Mouse (Mus musculus): ENCODE measurements at regions not wholly inside any gene's neighbourhood (a gene's known extent, or its start where the extent isn't known, plus 50 kb on each side); places are given as distances from the start of the nearest gene placed in this dataset.
A peak's percentile ranks its signal among the peaks of the same experiment; 100 is the strongest.

DNA sequence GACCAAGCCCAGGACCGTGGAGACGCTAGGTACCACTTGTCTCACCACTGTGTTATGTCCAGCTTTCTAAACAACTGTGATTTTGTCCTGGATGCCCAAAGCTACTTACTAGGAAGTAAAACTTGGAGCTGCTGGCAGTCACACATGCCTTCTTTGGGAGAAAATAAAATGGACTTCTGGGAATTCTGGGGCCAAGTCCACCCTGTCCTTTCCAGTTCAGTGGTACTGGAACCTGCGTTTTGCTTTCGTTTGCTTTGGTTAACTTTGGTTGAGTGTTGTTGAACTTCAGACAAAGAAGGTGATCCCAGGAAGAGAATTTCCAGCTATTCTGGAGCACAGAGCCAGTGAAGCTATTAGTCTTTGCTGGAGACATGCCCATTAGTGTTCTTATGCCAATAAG, 139.8 kb downstream of the Gm9817 start:
- DNase-seq = no peak

DNA sequence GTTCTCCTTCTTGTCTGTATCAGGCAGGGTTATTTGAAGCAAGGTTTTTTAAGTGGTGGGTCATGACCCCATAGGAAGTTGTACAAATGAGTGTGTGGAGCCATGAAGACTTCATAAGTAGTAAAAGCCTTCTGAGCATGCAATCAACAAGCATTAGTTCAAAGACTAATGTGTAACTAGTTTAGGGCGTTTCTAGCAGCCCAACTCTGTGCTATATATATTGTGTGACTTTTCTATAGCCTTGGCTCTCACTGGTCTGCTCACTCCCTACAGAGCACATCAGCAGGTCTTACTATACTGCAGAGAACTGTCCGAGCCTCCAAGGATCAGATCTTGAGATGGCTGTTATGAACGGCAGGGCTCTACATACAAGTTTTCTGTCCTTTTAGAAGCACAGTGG, 141.2 kb downstream of the Gm9817 start:
- no peak for DNase-seq

DNA sequence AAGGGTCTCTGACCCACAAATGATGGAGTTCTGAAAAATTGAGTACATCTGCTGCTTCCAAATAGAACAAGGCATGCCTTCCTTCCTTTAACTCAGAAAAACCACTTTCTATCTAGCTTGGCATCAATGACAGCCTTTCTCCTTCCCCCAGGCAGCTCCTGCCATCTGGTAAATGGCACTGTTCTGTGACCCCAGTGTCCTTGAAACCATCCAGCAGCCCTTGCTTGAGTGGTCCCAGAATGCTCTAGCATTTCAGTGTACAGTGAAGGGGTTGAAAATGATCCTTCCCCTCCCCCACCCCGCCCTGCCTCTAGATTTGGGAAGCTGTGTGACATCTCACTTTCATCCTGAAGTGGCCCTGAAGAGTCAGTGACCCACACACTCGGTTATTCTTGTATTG, 152.3 kb downstream of the Gm9817 start:
- no peak for DNase-seq

DNA sequence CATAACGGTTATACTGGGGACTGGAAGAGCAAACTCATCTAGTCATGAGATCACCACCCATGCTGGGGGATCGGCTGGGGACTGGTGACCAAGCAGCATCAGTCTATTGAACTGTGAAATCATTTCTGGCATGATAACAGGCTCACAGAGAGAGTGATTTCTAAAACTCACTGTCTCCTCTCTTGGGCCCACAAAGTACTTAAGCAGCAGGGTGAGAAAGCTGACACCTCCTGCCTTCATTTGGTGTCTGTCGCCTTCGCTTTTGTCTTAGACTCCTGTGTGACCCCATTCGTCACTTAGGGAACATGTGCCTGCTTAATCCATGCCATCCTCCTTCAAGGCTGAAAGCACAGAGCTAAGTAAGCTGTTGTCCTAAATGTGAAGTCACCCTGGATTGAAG, 154.3 kb upstream of the Mylip start:
- DNase-seq = no peak

DNA sequence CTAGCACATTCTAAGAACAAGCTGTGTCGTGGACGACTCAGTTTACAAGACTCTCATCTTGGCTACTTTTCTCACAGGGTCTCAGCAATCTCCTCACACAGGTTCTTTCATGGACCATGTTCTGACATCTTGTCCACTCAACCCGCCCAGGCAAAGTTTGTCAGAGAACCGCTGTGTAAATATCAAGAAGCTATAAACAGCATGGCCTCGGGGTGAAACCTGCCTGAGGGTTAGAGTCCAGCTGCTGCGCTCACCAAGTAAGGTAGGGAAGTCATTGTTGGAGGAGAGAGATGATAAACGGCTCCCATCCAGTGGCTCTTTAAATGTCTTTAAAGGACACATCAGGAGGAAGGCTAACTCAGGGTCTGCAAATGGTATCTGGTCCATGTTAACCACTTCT, 151.3 kb upstream of the Mylip start:
- no peak for DNase-seq

DNA sequence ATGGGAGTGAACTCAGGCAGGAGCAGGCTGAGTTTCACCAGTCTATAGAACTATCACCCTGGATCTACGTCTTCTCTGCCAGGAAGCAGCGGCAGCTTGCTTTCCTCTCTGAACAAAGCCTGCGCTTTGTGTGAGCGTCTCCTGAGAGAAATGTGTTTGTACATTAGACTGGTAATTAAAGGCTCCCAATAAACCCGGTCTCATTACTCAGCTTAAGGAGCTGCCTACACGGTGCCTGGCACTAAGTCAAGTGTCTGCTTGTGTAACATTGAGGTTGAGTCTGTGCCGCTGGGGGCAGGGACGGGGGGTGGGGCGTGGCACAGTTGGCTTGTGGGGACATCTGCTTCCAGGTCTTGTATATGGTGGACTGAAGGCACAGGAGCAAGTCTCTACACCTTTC, 150.4 kb upstream of the Mylip start:
- peak; percentile 65 for DNase-seq

DNA sequence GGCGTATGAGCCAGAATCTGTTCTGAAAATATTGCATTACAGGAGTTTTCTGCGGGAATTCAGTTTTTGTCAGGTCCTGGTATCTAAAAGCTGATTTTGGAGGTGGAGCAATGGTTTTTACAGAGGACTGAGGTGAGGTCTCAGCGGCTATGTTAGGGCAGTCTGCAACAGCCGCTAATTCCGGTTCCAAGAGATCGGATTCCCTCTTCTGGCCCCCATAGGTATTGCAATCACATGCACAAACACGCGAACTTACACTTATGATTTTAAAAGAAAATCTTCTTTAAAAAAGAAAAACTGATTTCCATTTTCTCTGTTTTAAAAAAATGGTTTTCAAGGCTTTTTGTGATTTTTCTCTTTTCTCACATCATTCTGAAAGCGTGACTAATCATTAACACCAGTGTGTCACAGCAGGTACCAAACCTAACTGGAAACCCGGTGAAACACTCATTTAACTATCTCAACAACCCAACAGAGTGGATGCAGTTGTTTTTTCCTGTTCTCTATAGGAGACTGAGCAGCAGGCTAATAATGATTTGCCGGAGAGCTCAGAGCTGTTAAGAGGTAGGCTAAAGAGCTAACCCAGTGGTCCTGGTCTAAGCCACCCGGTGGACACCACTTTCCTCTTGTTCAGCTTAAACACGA, 149.4 kb upstream of the Mylip start:
- DNase-seq = no peak

DNA sequence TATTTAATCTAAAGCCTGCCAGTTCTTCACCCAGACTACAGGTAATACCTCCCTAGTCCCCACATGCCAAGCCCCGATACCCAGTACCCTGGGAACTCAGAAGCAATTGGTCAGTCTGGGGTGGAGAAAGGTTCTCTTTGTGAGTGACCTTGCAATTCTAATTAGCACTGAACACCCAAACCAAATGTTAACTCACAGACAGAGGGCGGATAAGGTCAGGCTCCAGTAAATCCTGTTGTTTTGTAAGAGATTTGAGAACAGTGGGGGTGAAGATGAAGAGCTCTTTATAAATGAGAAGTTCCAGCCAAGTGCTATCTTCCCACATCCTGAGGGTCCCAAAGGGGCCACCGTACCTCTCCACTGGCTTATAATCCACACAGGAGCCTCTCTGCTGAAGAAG, 147.3 kb upstream of the Mylip start:
- DNase-seq = no peak

DNA sequence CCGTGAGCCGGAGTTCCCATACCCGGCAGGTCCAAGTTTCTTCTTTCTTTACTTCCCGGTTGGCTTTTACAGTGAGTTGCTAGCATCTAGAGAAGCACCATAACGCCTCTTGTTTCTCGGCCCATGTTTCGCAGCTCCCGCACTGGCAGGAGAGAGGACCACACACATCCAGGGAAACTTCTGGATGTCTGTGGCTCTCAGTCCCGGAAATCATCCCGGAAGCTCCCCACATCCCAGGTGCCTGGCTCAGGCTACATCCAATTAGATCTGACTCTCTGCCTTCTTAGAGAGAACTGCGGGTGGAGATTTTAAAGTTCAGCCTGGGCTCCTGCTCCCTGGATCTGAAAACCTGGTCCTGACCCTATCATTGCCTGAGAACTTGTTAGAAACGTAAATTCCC, 146.8 kb upstream of the Mylip start:
- DNase-seq = no peak

DNA sequence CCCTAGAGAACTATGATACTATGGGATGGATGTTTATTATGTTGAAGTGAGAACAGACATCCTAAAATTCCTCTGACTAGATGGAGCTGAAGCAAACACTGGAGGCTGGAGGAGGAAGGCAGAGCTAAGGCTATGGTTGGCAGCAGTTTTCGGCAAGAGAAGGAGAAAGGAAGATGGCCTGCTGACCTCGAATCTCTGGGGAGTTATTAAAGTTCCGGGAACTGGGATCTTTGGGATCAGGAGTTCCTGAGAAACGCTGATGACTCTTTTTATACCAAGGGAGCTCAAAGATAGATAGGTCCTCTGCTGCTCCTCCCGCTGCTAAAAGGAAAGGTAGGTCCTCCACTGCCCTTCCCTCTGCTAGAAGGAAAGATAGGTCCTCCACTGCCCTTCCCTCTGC, 143.9 kb upstream of the Mylip start:
- DNase-seq = no peak

DNA sequence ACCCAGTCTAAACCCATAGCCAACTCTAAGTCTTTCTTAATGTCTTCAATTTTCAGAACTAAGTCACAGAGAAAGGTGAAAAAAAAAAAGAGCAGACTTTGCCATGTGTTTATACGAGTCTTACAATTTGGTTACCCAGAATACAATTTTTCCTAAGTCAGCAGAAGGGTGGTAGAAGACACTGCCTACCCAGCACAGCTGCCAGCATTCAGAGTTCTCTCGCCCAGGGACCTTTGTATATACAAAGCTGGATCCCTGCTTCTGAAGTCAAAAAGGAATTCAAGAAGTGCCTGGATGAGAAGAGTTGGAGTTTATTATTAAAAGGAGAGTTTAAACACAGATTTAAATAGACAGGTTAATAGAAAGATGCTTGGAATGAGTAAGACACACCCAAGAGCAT, 143.2 kb upstream of the Mylip start:
- no peak for DNase-seq

DNA sequence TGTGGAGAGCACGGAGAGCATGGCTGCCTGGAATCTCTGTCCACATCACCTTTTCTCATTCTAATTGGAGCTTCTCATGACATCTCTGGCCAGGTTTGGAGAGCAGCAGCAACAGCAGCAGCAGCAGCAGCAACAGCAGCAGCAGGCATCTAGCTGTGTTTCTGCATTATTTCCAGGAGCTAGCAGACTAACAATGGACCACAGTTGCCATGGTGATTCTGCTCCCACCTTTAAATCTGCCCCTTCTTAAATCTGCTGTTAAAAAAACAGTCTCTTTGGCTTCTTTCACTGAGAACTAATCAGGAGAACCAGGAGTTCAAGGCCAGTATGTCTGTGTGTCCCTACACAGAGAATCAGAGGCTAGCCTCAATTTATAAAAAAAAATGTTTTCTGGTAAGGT, 139.5 kb upstream of the Mylip start:
- DNase-seq = no peak

DNA sequence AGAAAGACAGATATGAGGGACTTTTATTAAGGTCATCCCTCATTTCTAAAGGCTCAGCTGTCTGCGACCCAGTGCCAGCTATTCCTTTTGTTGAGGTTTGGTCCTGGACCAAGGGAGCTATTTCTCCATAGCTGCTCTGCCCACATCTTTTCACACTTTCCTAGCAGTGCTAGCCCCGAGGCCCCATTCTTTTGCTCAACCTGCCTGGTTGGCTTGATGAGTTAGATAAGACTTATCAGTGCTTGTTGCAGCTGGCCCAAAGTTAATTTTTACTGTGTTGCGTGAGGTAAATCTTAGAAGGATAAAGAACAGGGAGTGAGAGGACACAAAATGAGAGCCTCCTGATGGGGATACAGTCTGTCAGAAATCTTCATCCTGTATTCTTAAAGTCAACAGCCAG, 138.5 kb upstream of the Mylip start:
- no peak for DNase-seq

DNA sequence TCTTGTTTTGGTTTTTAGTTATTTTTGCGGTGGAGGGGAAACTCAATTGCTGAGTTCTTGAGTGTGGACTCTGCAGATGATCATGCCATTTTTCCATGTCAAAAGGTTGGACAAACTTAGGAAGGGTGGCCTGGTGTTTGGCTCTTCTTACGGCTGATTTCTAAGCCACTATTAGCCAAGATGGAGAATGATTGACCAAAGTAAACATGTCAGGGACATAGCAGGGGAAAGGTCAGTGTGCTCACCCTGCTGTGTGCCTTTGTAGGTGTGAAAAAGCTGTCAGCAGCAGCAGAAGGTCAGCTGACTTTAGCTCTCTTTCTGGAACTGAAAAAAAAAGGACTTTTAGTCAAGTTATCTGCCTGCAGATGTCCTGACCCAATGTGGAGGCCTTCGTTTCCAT, 137.4 kb upstream of the Mylip start:
- no peak for DNase-seq

DNA sequence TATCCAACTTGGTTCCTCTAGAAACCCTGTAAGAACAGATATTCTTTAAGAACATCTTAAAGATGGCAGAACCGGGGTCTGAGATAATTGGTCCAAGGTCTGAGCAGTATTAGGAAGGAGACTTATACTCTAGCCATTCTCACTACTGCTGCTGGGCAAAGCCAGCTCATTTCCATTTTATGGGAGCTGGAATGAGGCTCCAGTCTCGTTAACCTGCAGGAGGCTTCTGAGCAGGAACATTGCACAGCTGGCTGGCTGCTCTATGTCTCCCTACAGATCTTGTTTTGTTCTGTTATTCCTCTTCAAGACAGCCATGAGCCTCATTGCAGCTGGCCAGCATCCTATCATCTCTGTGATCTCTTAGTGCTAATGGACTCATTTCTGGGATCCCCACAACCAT, 136.3 kb upstream of the Mylip start:
- DNase-seq = no peak

DNA sequence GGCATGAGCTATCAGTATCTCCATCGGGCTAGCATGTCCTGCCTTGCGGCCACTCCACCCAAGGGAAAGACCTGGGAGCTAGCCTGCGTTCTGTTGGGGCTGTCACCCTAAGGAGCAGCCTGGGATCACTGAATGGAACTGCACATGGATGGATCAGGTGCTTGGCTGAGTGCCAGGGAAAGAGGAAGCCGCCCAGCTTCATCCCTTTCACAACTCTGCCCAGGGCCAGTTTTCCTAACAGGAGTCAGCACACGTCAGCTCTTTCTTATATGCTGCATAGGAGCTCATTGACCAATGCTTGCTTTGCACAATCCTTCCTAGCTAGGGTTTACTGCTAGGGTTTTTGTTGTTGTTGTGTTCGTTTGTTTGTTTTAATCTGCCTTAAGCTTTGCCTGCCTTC, 134.3 kb upstream of the Mylip start:
- DNase-seq = peak; percentile 60

DNA sequence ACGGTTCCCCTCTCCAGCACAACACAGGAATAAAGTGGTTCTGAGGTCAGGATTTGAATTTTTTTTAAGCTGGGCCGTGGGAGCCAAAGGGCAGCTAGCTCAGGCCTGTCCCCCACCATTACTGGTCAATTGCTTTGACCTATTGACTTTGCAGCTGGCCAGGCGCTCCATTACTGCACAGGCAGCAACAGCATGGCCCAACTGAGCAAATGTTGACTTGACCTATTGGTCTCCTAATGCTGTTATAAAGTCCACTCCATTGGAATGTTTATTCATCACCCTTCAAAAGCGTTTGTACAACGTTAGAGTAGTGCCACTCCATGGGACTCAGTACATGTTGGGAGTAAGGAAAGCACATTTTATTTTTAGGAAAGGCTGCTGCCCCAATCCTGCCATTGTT, 127.5 kb upstream of the Mylip start:
- no peak for DNase-seq

DNA sequence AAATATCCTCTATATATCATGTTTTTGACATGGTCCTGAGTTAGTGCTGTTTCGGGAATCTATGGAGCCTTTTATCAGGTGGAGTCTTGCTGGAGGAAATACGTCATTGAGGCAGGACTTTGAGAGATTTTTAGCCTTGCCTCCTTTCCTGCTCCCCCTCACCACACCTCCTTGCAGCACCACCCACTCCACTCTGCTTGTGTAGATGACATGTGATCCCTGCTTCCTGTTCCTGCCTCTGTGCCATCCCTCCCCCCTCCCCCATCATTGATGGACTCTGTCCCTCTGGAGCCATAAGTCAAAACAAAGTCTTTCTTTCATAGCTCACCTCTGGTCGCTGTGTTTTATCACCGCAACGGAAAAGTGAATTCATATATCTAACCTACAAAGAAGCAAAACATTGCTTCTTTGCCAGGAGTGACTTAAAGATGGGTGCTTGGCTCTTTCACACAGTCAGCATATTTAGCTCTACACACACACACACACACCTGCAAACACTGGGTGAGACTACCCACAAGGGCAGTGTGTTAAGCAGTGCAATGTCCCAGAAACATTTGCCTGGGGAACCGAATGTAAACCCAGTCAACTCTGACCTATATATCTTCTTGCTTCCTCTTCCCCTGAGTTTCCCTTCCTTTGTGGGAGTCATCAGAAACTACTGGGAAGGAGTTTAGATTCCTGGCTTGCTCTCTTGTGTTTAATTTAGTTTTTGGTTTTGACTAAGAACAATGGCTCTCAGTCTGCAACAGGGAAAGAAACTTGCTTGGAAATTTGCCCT, 123.1 kb upstream of the Mylip start:
- DNase-seq = no peak

DNA sequence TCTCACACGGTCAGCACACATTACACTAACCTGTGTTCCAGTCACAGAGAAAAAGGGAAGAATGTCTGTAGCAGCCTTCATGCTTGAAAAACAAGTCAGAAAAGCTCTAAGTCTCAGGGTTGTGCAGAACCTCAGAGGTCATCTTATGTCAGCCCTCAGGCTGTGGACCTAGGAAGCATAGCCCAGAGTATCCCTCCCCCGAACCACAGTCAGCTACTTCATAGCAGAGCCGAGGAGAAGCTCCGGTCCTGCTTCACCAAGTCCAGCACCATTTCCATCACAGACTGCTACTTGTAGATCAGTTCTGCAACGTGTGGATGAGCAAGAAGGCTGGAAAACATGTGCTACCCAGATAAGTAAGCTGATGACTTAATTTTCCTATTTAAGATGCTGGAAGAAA, 122.1 kb upstream of the Mylip start:
- DNase-seq = no peak

DNA sequence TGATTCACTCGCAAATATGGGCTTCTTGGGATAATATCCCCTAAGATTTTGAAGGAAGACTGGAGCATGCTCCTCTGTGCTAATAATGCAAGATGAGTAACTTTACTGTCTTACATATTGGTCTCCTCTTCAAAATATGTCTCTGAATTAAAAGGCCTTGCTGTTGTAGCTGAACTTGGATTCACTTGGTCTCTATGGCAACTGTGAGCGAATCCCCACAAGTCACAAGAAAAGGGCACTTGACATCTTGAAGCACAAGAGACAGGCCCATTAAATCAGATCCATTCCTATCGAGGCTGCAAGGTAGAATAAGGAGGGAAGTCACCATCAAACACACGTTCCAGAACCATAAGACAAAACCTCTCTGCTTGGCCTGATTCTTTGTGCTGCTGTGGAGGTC, 121.6 kb upstream of the Mylip start:
- no peak for DNase-seq

DNA sequence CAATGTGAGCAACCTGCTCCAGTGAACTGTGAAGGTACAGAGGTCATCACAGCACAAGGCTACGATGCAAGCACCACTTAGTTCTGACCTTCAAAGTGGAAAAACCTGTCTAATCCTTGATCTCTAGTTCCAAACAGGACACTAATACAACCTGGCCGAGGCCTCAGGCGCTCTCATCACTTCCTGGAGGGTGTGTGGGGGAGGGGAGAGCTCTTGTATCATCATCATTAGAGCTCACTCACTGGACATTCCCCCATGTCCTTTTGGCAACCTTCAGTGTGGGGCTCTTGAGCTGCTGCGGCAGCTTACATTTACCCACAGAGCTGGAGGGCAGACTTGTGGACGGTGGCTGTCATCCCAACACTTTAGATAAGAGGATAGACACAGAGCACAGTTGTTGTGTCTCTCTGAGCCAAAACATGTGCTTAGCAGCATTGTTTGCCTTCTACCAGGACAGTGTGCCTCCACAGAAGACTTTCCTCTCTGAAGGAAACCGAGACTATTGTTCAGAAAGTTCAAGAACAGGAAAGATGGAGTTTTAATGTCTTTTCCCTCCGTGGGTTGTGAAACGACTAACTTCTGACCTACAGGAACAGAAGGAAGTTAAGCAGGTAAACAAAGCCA, 115.2 kb upstream of the Mylip start:
- DNase-seq = peak; percentile 40

DNA sequence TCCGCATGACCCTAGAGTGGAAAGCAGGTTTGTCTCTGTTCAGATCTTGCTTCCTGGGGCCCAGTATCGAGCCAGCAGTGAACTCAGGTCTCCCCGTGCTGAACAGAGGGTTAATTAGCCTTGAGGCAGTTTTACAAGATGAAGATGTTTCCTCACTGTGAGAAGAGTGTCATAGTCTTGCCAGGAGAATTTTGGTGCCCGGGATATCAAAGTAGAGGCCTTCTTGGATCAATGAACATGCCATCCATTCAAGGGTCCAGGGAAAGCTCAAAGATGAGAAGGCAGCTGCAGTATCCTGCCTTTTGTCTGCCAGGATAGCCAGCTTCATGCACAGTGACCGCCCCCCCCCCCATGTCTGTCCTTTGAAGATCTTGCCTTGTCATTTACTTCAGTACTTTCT, 114.2 kb upstream of the Mylip start:
- no peak for DNase-seq

DNA sequence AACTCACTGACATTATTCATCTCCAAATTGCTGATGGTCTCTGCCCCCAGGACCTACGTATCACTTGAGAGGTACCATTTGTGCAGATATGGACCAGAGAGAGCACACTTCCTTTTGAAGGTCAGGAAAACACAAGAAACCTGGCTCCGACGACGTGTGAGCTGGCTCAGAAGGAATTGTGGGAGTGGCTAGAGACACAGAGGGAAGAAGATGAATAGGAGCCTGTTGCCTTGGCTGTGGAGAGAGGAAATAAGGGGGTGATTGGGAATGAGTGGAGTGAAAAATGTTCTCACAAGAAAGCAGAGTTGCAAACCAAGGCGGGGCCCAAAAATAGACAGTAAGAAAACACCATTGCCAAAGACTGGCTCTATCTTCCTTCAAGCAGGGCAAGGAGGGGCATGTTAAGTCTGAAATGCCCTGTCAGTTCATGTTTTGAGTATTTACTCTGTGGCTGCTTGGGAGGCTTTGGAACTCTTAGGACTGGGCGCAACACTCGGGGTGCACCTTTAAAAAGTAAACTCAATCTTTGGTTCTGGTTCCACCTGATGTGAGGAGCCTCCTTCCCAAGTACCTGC, 111.6 kb upstream of the Mylip start:
- DNase-seq = no peak

DNA sequence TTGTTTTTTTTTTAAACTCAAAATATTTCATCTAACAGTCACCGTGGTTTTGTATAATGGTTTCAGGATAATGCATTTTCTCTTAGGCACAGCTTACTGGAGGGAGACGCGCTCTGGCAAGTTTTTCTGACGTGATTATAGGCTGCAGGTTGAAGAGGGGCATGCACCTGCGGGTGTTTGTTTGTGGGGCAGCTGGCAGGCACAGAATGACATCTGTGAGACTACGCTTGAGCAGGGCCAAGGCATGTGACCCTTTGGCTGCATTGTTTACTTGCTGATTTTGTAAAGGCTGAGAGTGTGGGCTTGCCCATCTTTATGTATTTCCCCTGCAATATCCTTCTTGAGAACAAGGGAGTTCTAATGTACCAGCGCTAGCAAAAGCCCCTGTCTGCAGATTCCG, 108.4 kb upstream of the Mylip start:
- no peak for DNase-seq

Measured in kidney, postnatal 10 days (tissue).